Mouse (Mus musculus): ENCODE measurements around the gene Srl. TPM values are rescaled to one million over a fixed set of nuclear protein-coding genes. Genes with fewer than 3 reads are reported as not detected.

Gene Srl
- total and polyA plus RNA-seq, 3 experiments, result 44.6 to 88.8 (median 71.3) TPM

DNA sequence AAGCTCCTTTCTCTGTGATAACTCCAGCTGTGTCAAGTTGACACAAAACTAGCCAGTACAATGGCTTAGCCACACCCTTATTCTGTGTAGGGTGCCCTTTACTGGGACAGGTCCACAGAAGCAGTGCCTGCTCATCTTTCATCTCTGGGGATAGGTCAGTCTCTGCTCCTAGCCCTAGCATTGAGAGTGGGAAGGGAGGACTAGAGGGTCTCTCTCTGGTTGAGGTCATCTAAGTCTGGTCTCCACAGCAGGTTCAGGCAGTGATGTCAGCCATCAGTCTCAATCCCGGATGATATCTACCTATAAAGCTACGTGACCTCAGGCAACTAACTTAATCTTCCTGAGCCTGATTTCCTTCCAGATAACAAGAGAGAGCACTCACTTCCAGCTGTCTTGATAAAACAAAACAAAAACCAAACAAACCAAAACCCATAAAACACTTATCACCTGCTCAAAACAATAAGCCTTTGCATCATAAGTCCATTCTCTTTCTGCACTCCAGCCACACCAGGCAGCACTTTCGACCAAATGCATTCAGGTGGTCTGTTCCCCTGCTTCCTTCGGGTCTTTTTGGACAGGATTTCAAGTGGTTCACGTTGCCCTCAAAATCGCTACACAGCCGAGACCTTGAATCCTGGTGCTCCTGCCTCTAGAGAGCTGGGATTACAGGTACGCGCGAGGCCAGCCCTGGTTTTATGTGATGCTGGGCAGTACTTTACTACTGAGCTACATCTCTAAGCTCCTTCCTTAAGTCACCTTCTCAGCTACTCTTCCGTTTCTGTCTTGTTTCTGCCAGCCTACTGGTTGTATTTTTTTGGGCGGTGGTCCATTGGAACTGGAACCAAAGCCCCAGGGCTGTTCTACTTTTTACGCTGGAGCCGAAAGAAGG is 44.3 kb upstream of the Srl start:
- no peaks in the 10 kb centered on the region for H3K9me3 ChIP-seq (replicated peaks; ENCODE audit: low read length)
- H3K9ac ChIP-seq (ENCODE audit: insufficient read depth, low read depth), result peak overlapping the region; percentile 62
- dilution Hi-C loops (cut with MboI; ENCODE audit: extremely low pct_ligation_motif_present, extremely low pct_unique_long_range_greater_than_20kb, low sequenced_read_pairs) (no loop called here), in situ Hi-C loops (cut with MboI; ENCODE audit: low pct_ligation_motif_present, low pct_unique_long_range_greater_than_20kb, low sequenced_read_pairs) (no loop called here)
- H3K4me2 ChIP-seq (ENCODE audit: insufficient read depth, low read depth, poor library complexity, severe bottlenecking), result peak overlapping the region; percentile 68
- DNase-seq (ENCODE audit: extremely low read depth), result no peak
- H3K4me3 ChIP-seq (replicated peaks in 1 of 3; ENCODE audit: low read depth in 2 of 3, low read length in 2 of 3, poor library complexity in 1 of 3), result peak overlapping the region; percentile 54 to 58 (median 55)
- H3K4me1 ChIP-seq (ENCODE audit: control insufficient read depth in 1 of 2, insufficient read depth in 2 of 2), result peaks cover 20 to 43% of the 10 kb centered on the region in 2 experiments
- H3K79me2 ChIP-seq (replicated peaks; ENCODE audit: control insufficient read depth, extremely low read depth, insufficient read depth, poor library complexity, severe bottlenecking), result no peaks in the 10 kb centered on the region
- H3K27ac ChIP-seq (ENCODE audit: insufficient read depth, low read depth), result peak overlapping the region; percentile 7; the same call in 1 of the 2 replicates
- H3K36me3 ChIP-seq (replicated peaks in 1 of 2; ENCODE audit: control insufficient read depth in 1 of 2, insufficient read depth in 1 of 2, low read length in 1 of 2), result no peaks in the 10 kb centered on the region
- no peaks in the 10 kb centered on the region for H3K27me3 ChIP-seq (replicated peaks)
- TF ChIP-seq ZKSCAN1 (IDR thresholded peaks at IDR 0.05; ENCODE audit: borderline replicate concordance, low read depth, low read length), result no peak
- TF ChIP-seq USF2 (conservative IDR thresholded peaks at IDR 0.05; ENCODE audit: low read depth, low read length), result no peak
- TF ChIP-seq NELFE (IDR thresholded peaks at IDR 0.05; ENCODE audit: low read depth, low read length), result no peak
- no peak for TF ChIP-seq TCF12 (IDR thresholded peaks at IDR 0.05; ENCODE audit: low read depth, low read length)
- TF ChIP-seq MYC (IDR thresholded peaks at IDR 0.05; ENCODE audit: low read depth, low read length), result no peak
- TF ChIP-seq GABPA (IDR thresholded peaks at IDR 0.05; ENCODE audit: insufficient replicate concordance, low read depth, low read length), result no peak

- Histone ChIP-seq H3K9me3 (replicated peaks; ENCODE audit: low read length) (no peaks in the 10 kb centered on the region), H3K9ac (ENCODE audit: insufficient read depth, low read depth) (peak overlapping the region; percentile 44), H3K4me1 (ENCODE audit: control insufficient read depth in 1 of 2, insufficient read depth in 2 of 2) (peaks cover 20 to 43% of the 10 kb centered on the region in 2 experiments), H3K4me2 (ENCODE audit: insufficient read depth, low read depth, poor library complexity, severe bottlenecking) (peak overlapping the region; percentile 64), H3K36me3 (replicated peaks in 1 of 2; ENCODE audit: control insufficient read depth in 1 of 2, insufficient read depth in 1 of 2, low read length in 1 of 2) (no peaks in the 10 kb centered on the region), H3K79me2 (replicated peaks; ENCODE audit: control insufficient read depth, extremely low read depth, insufficient read depth, poor library complexity, severe bottlenecking) (no peaks in the 10 kb centered on the region), H3K27me3 (replicated peaks) (no peaks in the 10 kb centered on the region), H3K27ac (ENCODE audit: insufficient read depth, low read depth) (no peak overlapping the region), H3K4me3 (replicated peaks in 1 of 3; ENCODE audit: low read depth in 2 of 3, low read length in 2 of 3, poor library complexity in 1 of 3) (no peak overlapping the region)
- dilution Hi-C loops (cut with MboI; ENCODE audit: extremely low pct_ligation_motif_present, extremely low pct_unique_long_range_greater_than_20kb, low sequenced_read_pairs), result no loop called here
- DNase-seq (ENCODE audit: extremely low read depth), result no peak
- in situ Hi-C loops (cut with MboI; ENCODE audit: low pct_ligation_motif_present, low pct_unique_long_range_greater_than_20kb, low sequenced_read_pairs), result no loop called here
- no peak for TF ChIP-seq USF2 (conservative IDR thresholded peaks at IDR 0.05; ENCODE audit: low read depth, low read length)
- TF ChIP-seq E2F4 (IDR thresholded peaks at IDR 0.05; ENCODE audit: insufficient replicate concordance, low read depth, low read length), result no peak
- TF ChIP-seq MYC (IDR thresholded peaks at IDR 0.05; ENCODE audit: low read depth, low read length), result no peak
- no peak for TF ChIP-seq TBP (conservative IDR thresholded peaks at IDR 0.05; ENCODE audit: low read depth, low read length)
- no peak for TF ChIP-seq KAT2A (IDR thresholded peaks at IDR 0.05; ENCODE audit: insufficient replicate concordance, low read length)
- TF ChIP-seq NELFE (IDR thresholded peaks at IDR 0.05; ENCODE audit: low read depth, low read length), result no peak
- TF ChIP-seq BHLHE40 (IDR thresholded peaks at IDR 0.05; ENCODE audit: low read depth, low read length), result peak; percentile 72
- peak; percentile 73; the same call in 1 of the 2 replicates for TF ChIP-seq MAX (IDR thresholded peaks at IDR 0.05; ENCODE audit: low read length)
- no peak for TF ChIP-seq CTCF (conservative IDR thresholded peaks at IDR 0.05 in 1 of 2, IDR thresholded peaks at IDR 0.05 in 1 of 2; ENCODE audit: low read depth in 2 of 2, low read length in 2 of 2)
- no peak for TF ChIP-seq POLR2A (IDR thresholded peaks at IDR 0.05; ENCODE audit: low read depth, low read length)
- TF ChIP-seq EP300 (IDR thresholded peaks at IDR 0.05; ENCODE audit: low read length), result no peak
- peak; percentile 66; the same call in 1 of the 2 replicates for TF ChIP-seq MXI1 (IDR thresholded peaks at IDR 0.05; ENCODE audit: low read depth, low read length)
- no peak for TF ChIP-seq GABPA (IDR thresholded peaks at IDR 0.05; ENCODE audit: insufficient replicate concordance, low read depth, low read length)
- TF ChIP-seq CHD1 (IDR thresholded peaks at IDR 0.05; ENCODE audit: low read depth, low read length), result no peak
- no peak for TF ChIP-seq ZMIZ1 (IDR thresholded peaks at IDR 0.05; ENCODE audit: low read depth, low read length)
- TF ChIP-seq UBTF (IDR thresholded peaks at IDR 0.05; ENCODE audit: low read depth, low read length), result no peak
- no peak for TF ChIP-seq HCFC1 (IDR thresholded peaks at IDR 0.05; ENCODE audit: low read depth, low read length)
- TF ChIP-seq ZNF384 (IDR thresholded peaks at IDR 0.05; ENCODE audit: low read depth, low read length), result peak; percentile 84
- TF ChIP-seq RAD21 (IDR thresholded peaks at IDR 0.05; ENCODE audit: low read depth, low read length), result no peak
- no peak for TF ChIP-seq ELF1 (IDR thresholded peaks at IDR 0.05; ENCODE audit: low read depth, low read length)
- TF ChIP-seq MEF2A (IDR thresholded peaks at IDR 0.05; ENCODE audit: borderline replicate concordance, low read depth, low read length), result no peak
- TF ChIP-seq JUN (IDR thresholded peaks at IDR 0.05; ENCODE audit: insufficient read depth, low read depth, low read length), result no peak
- TF ChIP-seq ZC3H11A (IDR thresholded peaks at IDR 0.05; ENCODE audit: low read depth, low read length), result no peak
- TF ChIP-seq ETS1 (conservative IDR thresholded peaks at IDR 0.05; ENCODE audit: low read depth, low read length), result no peak; the same call in 1 of the 2 replicates
- TF ChIP-seq IRF4 (IDR thresholded peaks at IDR 0.05; ENCODE audit: low read depth, low read length), result no peak; the same call in 1 of the 2 replicates
- TF ChIP-seq SMC3 (IDR thresholded peaks at IDR 0.05; ENCODE audit: low read depth, low read length), result no peak
- TF ChIP-seq ZKSCAN1 (IDR thresholded peaks at IDR 0.05; ENCODE audit: borderline replicate concordance, low read depth, low read length), result no peak
- TF ChIP-seq USF1 (IDR thresholded peaks at IDR 0.05; ENCODE audit: low read depth, low read length), result no peak
- no peak for TF ChIP-seq SIN3A (IDR thresholded peaks at IDR 0.05; ENCODE audit: low read length)
Observed at GRCm38 (mm10) chr16:4584438-4584837, 42.8 kb upstream of the Srl start.
